Mouse (Mus musculus): Measurements from ENCODE around the gene Sh3tc1. TPM values are rescaled to one million over a fixed set of nuclear protein-coding genes. Genes with fewer than 3 reads are reported as not detected.

Sh3tc1 gene
- polyA plus RNA-seq, 1 experiment from 2014 or later = 3.6 TPM

GRCm38 (mm10) chr5:35647562-35647961, 92.2 kb downstream of the Sh3tc1 start:
- H3K36me3 ChIP-seq = no peaks in the 10 kb centered on the region
- 74% methylated on average over 4 of the region's 4 CpGs for WGBS
- no peaks in the 10 kb centered on the region for H3K9me3 ChIP-seq
- no peaks in the 10 kb centered on the region for H3K27me3 ChIP-seq (replicated peaks)
- H3K4me1 ChIP-seq = no peaks in the 10 kb centered on the region
- no peak for ATAC-seq (ENCODE audit: low FRiP score, low read depth)
- H3K9ac ChIP-seq = no peak overlapping the region
- no peak overlapping the region for H3K27ac ChIP-seq
- H3K4me3 ChIP-seq = no peak overlapping the region
- no peak overlapping the region for H3K4me2 ChIP-seq (replicated peaks)

Other genes starting within 250 kb of the Sh3tc1 start
- 3.2 and 4.1 TPM in 2 replicates for gene Cpz, start 214.3 kb downstream of the Sh3tc1 start, polyA plus RNA-seq (2016; fragmentation: Nextera tagmentation; extraction: Ambion mirVana)
- 7.8 and 9.7 TPM in 2 replicates for gene Trmt44, start 164.9 kb downstream of the Sh3tc1 start, polyA plus RNA-seq (2016; fragmentation: Nextera tagmentation; extraction: Ambion mirVana)
- 18.4 and 20.0 TPM in 2 replicates for gene Acox3, start 156.9 kb downstream of the Sh3tc1 start, polyA plus RNA-seq (2016; fragmentation: Nextera tagmentation; extraction: Ambion mirVana)
- gene Htra3, start 60.2 kb downstream of the Sh3tc1 start, polyA plus RNA-seq (2016; fragmentation: Nextera tagmentation; extraction: Ambion mirVana) = 8.7 and 9.5 TPM in 2 replicates
- 3.0 and 4.4 TPM in 2 replicates for gene Ablim2, start 17.9 kb upstream of the Sh3tc1 start, polyA plus RNA-seq (2016; fragmentation: Nextera tagmentation; extraction: Ambion mirVana)
- gene Afap1, start 153.3 kb upstream of the Sh3tc1 start, polyA plus RNA-seq (2016; fragmentation: Nextera tagmentation; extraction: Ambion mirVana) = 77.8 and 91.9 TPM in 2 replicates